In genomic region chr10:67482268-67482667, GRCm38 (mm10) we compare ENCODE assay signal across 12 mouse cellular contexts. TPM values are rescaled to one million over a fixed set of nuclear protein-coding genes. Genes with fewer than 3 reads are reported as not detected.
A peak's percentile ranks its signal among the peaks of the same experiment; 100 is the strongest.
DNase-seq lines count a peak whose midpoint lies in the region; ATAC-seq and TF ChIP-seq lines count a peak whose summit lies in the region.
"Had no signal": no experiment of that assay in that cellular context is flagged by ENCODE, and none has a peak within 500 bp of the region (broad histone marks: within the 10 kb centered on the region; RNA-seq: fewer than 3 reads in every experiment).

No protein-coding gene starts in this region.

- intact Hi-C loops in left cerebral cortex, postnatal 25 days (cut with DNase I): loop anchor here (2.0 to 5.0 kb wide), 3 partner anchors 55 to 160 kb away; no protein-coding TSS in a partner anchor

- no peaks in the 10 kb centered on the region for H3K4me1 ChIP-seq in cerebellum, adult 2 months (ENCODE audit: control insufficient read depth, insufficient read depth, low read length)
- H3K4me1 ChIP-seq: limb, embryonic 13.5 days had no signal

- TF ChIP-seq CTCF in brain, embryonic 14.5 days (IDR thresholded peaks at IDR 0.05; ENCODE audit: borderline replicate concordance, extremely low read depth, insufficient read depth, insufficient read length): no peak
- no peak for TF ChIP-seq CTCF in cerebellum, adult 2 months (IDR thresholded peaks at IDR 0.05; ENCODE audit: borderline replicate concordance, insufficient read depth, low read depth, low read length)

- peak overlapping the region; percentile 25 for H3K4me3 ChIP-seq in cerebellum, adult 2 months (replicated peaks; ENCODE audit: insufficient read depth, low read depth, low read length)
- H3K4me3 ChIP-seq: heart, adult 2 months; limb, embryonic 13.5 days had no signal

- DNase-seq in brain, embryonic 14.5 days (ENCODE audit: low read depth): peak; percentile 87
- DNase-seq in cerebellum, adult 2 months: peak; percentile 44 to 51
- DNase-seq in layer of hippocampus, adult 11-12 months (ENCODE audit: low spot score): peak; percentile 64
- peak; percentile 71 to 78 for DNase-seq in left cerebral cortex, postnatal 25 days (ENCODE audit: low spot score in 2 of 2)
- no peak for DNase-seq in adrenal gland, postnatal 14 days
- DNase-seq in lung, adult 18-20 months: no peak
- DNase-seq: adrenal gland, postnatal 25 days; heart, adult 2 months had no signal

- TF ChIP-seq POLR2A in brain, embryonic 14.5 days (IDR thresholded peaks at IDR 0.05; ENCODE audit: borderline replicate concordance, extremely low read depth, insufficient read depth, insufficient read length, poor library complexity, severe bottlenecking): no peak
- no peak for TF ChIP-seq POLR2A in cerebellum, adult 2 months (IDR thresholded peaks at IDR 0.05; ENCODE audit: borderline replicate concordance, insufficient read depth, low read length)

- no peak overlapping the region for H3K27ac ChIP-seq in cerebellum, adult 2 months (ENCODE audit: insufficient read depth, low read length)
- H3K27ac ChIP-seq: heart, adult 2 months; limb, embryonic 13.5 days; macrophage had no signal

- 8% methylated on average over 14 of the region's 14 CpGs for WGBS in cerebellum, adult 2 months

- no peaks in the 10 kb centered on the region for H3K27me3 ChIP-seq in cerebellum, adult 2 months (ENCODE audit: control insufficient read depth, insufficient read depth, low read length)
- H3K27me3 ChIP-seq: limb, embryonic 13.5 days had no signal

- ATAC-seq in erythroblast, adult 5-6 weeks (replicated peaks; ENCODE audit: low FRiP score, poor library complexity, severe bottlenecking): no peak
- ATAC-seq: inflammation-experienced regulatory T-cells, adult 6 months had no signal

RNA-seq across cellular contexts. Expression of gene Egr2, which starts 53.0 kb away (rescaled TPM):
- polyA plus RNA-seq in brain, embryonic 14.5 days (2012; rRNA removed): 0.39 and 1.4 TPM in 2 replicates
- 0.07 and 0.21 TPM in 2 replicates for polyA plus RNA-seq in cerebellum, adult 2 months (2012; rRNA removed)
- 10 to 100 TPM; 13.8 to 15.7 TPM for total RNA-seq in left cerebral cortex, postnatal 25 days (2021)
- 1.2 and 2.6 TPM in 2 replicates for total RNA-seq in adrenal gland, postnatal 14 days (2021)
- not detected in 2 replicates for total RNA-seq in erythroblast, adult 5-6 weeks (2015; ENCODE audit: low replicate concordance)
- 2.1 TPM in 1 of 2 replicates, not detected in the other for total RNA-seq in erythroblast, adult 5-6 weeks (2017; ENCODE audit: low replicate concordance)

Comparison
In these comparisons a context has a peak if more than half of its experiments do, and no peak if none do; other contexts are left out.
1. DNase-seq: peak in brain, embryonic 14.5 days (single experiment), cerebellum, adult 2 months (2 of 2), layer of hippocampus, adult 11-12 months (single experiment) and left cerebral cortex, postnatal 25 days (2 of 2); none in adrenal gland, postnatal 14 days (single experiment) and lung, adult 18-20 months (0 of 2).